Mouse (Mus musculus) 416B (cell line): Measurements from ENCODE around the gene Zfp719.

Experiments
- DNase-seq: peaks from one replicate; pipeline ENCODE4 v3.0.0; 2011; ENCODE audit warnings: low read depth

Gene Zfp719

GRCm38 (mm10) chr7:43579440-43580171, at the start of gene Zfp719:
Zfp719 (plus strand) TSS chr7:43579610.
- DNase-seq = peak; percentile 98

- peak; percentile 78 for DNase-seq
These were observed 49.1 kb upstream of the Zfp719 start for GRCm38 (mm10) chr7:43530216-43530785.

- peak; percentile 71 for DNase-seq
These were observed 46.4 kb upstream of the Zfp719 start for GRCm38 (mm10) chr7:43532936-43533505.

DNA sequence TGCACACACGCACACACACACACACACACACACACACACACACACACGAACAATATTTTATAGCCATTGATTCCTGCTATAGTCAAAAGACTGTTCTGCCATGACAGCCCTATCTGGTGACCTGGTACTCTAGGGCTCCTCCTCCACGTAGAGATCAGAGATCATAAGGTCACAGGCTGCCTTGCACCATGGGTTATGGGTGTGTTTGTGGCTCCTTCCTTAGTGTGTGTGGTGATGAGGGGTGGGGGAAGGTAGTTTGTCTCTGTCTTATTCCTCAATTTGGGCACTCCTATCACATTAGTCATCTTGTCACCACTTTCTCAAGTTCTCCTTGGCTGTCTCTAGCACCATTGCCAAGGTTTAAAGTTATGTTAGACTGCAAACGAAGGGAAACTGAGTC, 40.9 kb upstream of the Zfp719 start:
- DNase-seq = peak; percentile 13

DNA sequence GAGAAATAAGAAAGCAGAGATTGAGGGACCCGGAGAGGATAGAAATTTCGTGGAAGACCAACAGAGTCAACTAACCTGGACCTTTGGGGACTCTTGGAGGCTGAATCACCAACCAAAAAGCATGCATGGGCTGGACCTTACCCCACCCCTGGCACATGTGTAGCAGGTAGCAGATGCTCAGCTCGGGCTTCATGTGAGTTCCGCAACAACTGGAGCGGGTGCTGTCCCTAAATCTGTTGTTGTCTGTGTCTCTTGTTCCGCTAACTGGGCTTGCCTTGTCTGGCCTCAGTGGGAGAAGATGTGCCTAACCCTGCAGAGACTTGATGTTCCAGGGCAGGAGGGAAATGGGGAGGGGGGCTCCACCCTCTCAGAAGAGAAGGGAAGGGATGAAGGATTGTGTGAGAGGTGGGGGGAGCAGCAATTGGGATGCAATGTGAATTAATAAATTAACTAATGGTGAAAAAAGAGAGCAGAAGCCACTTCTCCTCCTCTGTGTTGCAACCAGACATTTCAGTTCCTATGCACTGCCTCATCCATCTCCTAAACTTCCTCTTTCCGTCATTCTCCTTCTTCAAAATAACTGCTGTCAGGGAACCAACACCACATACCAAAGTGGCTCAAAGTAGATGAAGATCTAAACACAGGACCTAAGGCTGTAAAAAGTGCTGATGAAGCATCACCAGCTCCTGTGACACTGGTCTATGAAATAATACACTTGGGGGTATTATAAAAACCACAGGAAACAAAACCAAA, 35.0 kb upstream of the Zfp719 start, which contains the start of gene Cd33:
Gene Cd33, minus strand, starts transcription at position 204 of the 753 bp plus-strand sequence.
- DNase-seq = peak; percentile 60

DNA sequence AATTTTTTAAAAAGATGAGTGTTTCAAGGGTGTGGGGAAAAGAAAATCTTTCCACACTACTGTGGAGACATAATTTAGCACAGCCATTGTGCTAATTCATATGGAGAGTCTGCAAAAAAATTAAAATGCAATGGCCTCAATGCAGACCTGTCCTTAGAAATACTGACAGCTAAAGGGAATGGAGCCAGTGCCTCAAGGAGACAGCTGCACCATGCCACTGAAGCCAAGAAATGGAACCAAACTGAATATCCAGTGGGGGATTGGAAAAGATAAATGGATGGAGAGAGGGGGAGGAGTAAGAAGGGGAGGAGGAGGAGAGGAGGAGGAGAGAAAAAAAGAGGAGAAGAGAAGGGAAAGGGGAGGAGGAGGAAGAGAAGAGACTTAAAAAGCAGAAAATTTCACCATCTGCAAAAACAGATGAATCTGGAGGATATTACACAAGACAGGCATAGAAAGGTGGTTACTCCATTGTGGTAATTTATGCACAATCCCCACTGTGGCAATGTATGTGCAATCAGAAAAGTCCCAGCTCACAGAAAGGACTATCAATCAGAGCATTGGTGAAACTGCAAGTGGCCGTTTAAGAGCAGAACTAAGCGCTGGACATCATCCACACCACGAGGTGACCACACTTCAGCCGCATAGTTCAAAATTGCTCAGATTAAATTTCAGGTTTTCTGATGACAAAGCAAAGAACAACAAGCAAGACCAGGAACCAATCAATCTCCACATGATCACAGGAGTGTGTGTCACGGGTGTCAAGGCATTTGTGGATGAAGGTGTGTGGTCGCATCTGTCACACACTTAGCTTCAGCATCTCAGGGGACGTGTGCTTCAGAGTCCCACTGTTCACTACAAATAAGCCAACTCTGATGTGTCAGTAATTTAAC, 33.5 kb upstream of the Zfp719 start:
- peak; percentile 85 for DNase-seq

DNA sequence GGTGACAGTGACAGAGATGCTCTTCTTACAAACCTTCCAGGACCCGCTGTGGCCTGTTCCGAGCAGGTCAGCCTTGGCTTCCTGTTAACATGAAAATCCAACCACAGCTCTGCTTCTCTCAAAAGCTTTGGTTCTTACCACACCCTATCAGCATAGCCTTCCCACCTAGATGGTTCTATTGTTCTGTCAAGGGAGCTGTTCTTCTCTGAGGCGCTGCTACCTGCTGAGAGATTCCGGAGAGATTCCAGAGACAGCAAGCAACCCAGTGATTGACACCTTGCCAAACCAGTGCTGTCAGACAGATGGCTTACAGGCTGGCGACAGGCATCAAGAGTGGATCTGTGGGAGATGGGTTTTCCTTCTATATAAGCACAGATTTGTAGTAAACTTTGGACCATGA, 31.7 kb upstream of the Zfp719 start:
- DNase-seq = no peak

DNA sequence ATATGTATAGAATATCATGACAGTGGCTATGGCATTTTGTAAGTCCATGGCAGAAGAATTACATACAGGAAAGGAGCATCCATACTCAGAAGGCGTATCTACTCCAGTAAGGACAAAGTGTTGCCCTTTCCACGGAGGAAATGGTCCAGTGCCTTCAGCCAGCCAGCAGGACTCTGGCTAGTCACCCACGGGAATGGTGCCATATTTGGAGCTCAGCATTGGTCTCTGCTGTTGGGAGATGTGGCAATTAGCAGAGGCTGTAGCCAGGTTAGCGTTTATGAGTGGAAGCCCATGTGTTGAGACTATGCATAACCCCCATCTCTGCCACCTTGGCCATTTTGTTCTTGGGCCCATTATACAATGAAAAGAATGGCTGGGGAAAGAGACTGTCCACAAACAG, 31.2 kb upstream of the Zfp719 start:
- no peak for DNase-seq

DNA sequence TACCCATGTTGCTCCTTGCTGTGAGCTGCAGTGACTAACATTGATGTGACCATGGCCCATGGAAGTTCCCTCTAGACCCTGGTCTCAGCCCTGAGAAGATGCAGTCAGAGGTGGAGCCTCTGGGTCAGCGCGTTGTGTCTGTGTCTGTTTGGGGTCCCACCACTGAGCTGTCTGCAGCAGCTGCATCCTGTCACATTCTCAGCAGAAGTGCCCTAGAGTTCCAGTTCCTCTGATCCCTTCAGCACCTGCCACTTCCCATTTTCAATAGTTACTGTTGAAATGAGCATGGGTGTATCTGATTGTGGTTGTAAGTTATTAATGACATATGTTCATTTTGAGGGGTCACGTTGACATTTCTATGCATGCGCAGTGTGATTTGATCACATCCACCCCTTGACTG, 26.3 kb upstream of the Zfp719 start:
- peak; percentile 38 for DNase-seq

- peak; percentile 92 for DNase-seq
These were observed 24.9 kb upstream of the Zfp719 start for GRCm38 (mm10) chr7:43554550-43554949.

- DNase-seq = no peak
These were observed 24.1 kb upstream of the Zfp719 start for GRCm38 (mm10) chr7:43555351-43555750.

DNA sequence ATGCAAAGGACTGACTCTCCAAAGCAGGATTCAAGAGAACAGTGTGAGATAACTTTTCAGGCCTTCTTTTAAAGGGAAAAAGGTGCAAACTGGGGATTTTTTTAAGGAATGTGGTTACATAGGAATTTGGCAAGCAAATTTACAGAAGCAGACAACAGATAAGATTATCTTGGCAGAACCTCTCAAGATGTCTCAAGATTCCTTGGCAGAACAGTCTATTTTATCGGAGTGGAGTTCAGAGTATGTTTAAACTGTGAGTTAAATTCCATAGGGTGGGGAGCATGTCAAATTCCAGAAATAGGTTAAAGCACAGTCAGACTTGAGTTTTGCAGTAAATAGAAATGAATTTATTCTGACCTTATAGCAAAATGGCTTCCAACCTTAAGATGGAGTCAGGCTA, 22.5 kb upstream of the Zfp719 start:
- DNase-seq = no peak

DNA sequence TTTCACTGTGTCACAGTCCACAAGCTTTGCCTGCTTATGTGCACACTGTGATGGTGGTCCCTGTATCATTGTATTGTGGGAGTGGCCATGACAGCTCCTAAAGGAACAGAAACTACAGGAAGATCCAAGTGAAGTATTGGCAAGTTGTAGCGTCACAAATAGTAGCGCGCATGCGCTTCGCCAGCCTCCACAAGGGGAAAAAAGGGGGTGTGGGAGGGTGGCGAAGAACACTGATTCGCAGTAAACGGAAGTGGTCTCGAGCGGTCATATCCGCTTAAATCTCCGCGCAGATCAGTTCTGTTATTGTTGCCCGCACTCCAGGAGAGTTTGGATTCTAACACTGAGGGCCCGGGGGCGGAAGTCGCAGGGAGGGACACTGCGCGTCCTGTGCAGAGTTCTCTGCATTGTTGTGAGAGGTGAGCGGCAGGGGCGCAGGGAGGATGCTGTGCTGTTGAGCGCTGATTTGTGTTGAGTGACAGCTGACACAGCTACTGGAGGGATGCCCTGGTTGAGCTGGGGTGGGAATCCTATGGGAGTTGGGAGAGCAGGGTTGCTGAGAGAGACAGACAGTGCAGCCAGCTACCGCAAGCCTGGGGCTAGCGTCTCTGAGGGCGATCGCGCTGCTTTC, 17.3 kb upstream of the Zfp719 start, which contains the start of gene Zfp658:
Gene Zfp658, plus strand, starts transcription at position 251 of the 628 bp plus-strand sequence.
- peak; percentile 79 for DNase-seq

DNA sequence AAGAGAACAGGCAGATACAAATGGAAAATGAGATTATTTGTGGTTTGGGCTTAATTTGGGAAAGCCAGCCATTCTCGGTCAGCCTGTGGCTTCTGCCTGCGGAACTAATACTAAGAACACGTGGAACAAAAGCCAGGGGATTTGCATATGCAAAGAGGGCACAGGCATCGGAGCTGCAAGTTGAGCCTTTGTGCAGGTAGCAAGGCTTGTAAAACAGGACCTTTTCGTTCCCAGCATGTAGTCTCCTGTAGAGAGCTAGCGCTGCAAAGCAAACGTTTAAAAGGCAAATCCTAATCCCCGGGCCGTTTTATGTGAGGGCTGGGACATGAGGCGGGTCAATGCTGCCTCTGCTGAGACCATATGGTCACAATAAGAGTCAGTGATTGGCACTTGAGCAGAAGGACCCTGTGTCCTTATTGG, 16.7 kb upstream of the Zfp719 start:
- DNase-seq = peak; percentile 16

- no peak for DNase-seq
These were observed 16.1 kb upstream of the Zfp719 start for GRCm38 (mm10) chr7:43563300-43563699.

DNA sequence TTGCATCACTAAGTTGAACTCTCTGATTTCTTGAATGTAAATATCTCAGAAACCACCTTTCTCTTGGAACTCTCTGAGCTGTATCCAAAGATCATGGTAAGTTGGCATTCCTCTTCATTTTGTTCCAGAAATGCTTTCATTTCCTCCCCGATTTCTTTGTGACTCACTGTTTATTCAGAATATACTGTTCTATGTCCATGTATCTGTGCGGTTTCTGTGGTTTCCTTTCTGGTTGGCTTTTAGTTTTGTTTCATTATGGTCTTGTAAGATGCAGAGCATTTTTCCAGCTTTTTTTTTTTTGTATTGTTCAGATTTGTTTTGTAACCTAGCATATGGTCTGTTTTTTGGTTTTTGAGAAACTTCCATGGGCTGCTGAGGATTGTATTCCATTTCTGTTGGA, 8.2 kb upstream of the Zfp719 start:
- peak; percentile 51 for DNase-seq

DNA sequence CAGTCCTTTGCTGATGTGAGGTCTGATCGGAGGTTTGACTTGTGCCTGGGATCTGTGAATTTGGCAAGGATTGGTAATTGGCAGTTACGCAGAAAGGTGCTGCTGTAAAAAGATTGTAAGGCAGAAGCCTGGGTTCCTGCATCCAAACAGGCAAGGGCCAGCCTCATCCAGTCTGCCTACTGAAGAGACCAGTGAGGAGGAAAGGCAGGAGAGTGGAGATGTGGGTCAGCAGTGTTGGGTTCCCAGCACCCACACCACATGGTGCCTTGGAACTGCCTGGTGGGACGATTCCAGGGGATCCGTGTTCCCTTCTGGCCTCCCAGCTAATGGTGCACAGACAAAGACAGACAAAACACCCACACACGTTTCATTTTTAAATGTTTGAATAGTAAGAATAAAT, 1.1 kb downstream of the Zfp719 start:
- DNase-seq = no peak

GRCm38 (mm10) chr7:43584790-43585189, 5.4 kb downstream of the Zfp719 start:
- peak; percentile 29 for DNase-seq

GRCm38 (mm10) chr7:43601884-43602283, 22.5 kb downstream of the Zfp719 start:
- peak; percentile 20 for DNase-seq

GRCm38 (mm10) chr7:43606896-43607742, 27.7 kb downstream of the Zfp719 start, which contains the start of gene Zfp819:
Zfp819 (plus strand) TSS chr7:43607169.
- DNase-seq = no peak
